Mouse (Mus musculus) myocyte (in vitro differentiated cells): ENCODE data around the gene Psmc1. TPM values are rescaled to one million over a fixed set of nuclear protein-coding genes. Genes with fewer than 3 reads are reported as not detected.
A peak's percentile ranks its signal among the peaks of the same experiment; 100 is the strongest.

Experiments
- H3K27me3 ChIP-seq: one replicate; pipeline ENCODE4 v1.6.1; 2011; ENCODE audit not compliant: control insufficient read depth, insufficient read depth, insufficient read length
- H3K36me3 ChIP-seq: one replicate; pipeline ENCODE4 v1.6.1; 2011; ENCODE audit not compliant: control insufficient read depth, insufficient read depth
- H3K4me2 ChIP-seq: one replicate; pipeline ENCODE4 v1.6.1; 2011; ENCODE audit warnings: low read depth, control low read depth
- H3K4me3 ChIP-seq: one replicate; pipeline ENCODE4 v1.5.1; 2011; ENCODE audit warnings: mild to moderate bottlenecking, control low read depth, moderate library complexity
- H3K79me2 ChIP-seq: one replicate; pipeline ENCODE4 v1.6.1; 2011; ENCODE audit not compliant: control insufficient read depth, insufficient read depth
- H3ac ChIP-seq: one replicate; pipeline ENCODE4 v1.6.1; 2011; ENCODE audit not compliant: control insufficient read depth, insufficient read length
- CEBPB ChIP-seq: IDR thresholded peaks from 2 replicates; pipeline ENCODE4 v1.6.1; 2011; ENCODE audit warnings: mild to moderate bottlenecking, moderate library complexity; ENCODE audit not compliant: poor library complexity, insufficient read depth, severe bottlenecking
- E2F4 ChIP-seq: IDR thresholded peaks from one replicate; pipeline ENCODE4 v1.6.1; 2011; ENCODE audit warnings: mild to moderate bottlenecking, control low read depth, moderate library complexity; ENCODE audit not compliant: insufficient read depth
- MAX ChIP-seq: IDR thresholded peaks from one replicate; pipeline ENCODE4 v1.6.1; 2011; ENCODE audit warnings: low read depth, mild to moderate bottlenecking, control low read depth
- MYOD1 ChIP-seq, 3 experiments: IDR thresholded peaks; one replicate each; pipeline ENCODE4 v1.6.1; 2011; ENCODE audit warnings: control low read depth in 2 of 3, low read depth in 2 of 3, mild to moderate bottlenecking in 2 of 3, moderate library complexity in 1 of 3; ENCODE audit not compliant: insufficient read length in 2 of 3, control insufficient read depth in 1 of 3
- MYOG ChIP-seq, 3 experiments: IDR thresholded peaks; one replicate each; pipeline ENCODE4 v1.6.1; 2011; ENCODE audit warnings: control low read depth in 2 of 3, low read depth in 2 of 3, mild to moderate bottlenecking in 2 of 3; ENCODE audit not compliant: insufficient read length in 2 of 3, control insufficient read depth in 1 of 3, insufficient read depth in 1 of 3
- POLR2A ChIP-seq: IDR thresholded peaks from one replicate; pipeline ENCODE4 v1.6.1; 2011; ENCODE audit warnings: low read depth, mild to moderate bottlenecking, control low read depth, moderate library complexity; ENCODE audit not compliant: insufficient read length
- POLR2AphosphoS2 ChIP-seq: IDR thresholded peaks from one replicate; pipeline ENCODE4 v1.6.1; 2011; ENCODE audit warnings: low read depth, control low read depth; ENCODE audit not compliant: insufficient read length
- REST ChIP-seq: IDR thresholded peaks from one replicate; pipeline ENCODE4 v1.6.1; 2011; ENCODE audit warnings: mild to moderate bottlenecking, control low read depth, moderate library complexity; ENCODE audit not compliant: insufficient read depth, insufficient read length
- SRF ChIP-seq: IDR thresholded peaks from one replicate; pipeline ENCODE4 v1.6.1; 2011; ENCODE audit warnings: low read depth; ENCODE audit not compliant: control insufficient read depth, insufficient read length
- TCF12 ChIP-seq: IDR thresholded peaks from one replicate; pipeline ENCODE4 v1.6.1; 2011; ENCODE audit warnings: mild to moderate bottlenecking, control low read depth; ENCODE audit not compliant: poor library complexity, insufficient read depth, severe bottlenecking
- TCF3 ChIP-seq: IDR thresholded peaks from one replicate; pipeline ENCODE4 v1.6.1; 2011; ENCODE audit warnings: low read depth, control low read depth; ENCODE audit not compliant: insufficient read length
- USF1 ChIP-seq: IDR thresholded peaks from one replicate; pipeline ENCODE4 v1.6.1; 2011; ENCODE audit warnings: low read depth, mild to moderate bottlenecking, control low read depth, moderate library complexity
- polyA plus RNA-seq: library from polyadenylated mRNA; unstranded; fragments of >200 nt; fragmentation: generic; extraction: Trizol; gene quantifications from one replicate; pipeline ENCODE4 v1.2.1, GENCODE M21; 2012; ENCODE audit warnings: missing spikeins

Gene Psmc1
- polyA plus RNA-seq, 1 experiment: 201 TPM

DNA sequence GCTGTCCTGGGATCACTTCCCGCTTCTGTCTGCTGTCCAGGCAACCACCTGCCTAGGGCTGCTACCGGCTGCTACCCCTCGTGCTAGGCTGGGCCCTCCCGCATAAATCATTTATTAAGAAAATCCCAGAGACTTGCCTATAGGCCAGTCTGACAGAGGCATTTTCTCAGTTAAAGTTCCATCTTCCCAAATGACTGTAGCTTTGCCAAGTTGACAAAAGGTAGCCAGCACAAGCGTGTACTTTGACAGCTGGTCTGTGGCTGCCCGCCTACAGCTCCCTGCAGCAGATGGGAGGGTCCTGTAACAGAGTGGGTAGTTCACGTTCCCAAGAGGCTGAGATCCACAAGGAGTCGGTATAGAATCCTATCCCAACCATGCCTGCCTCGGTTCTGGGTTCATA is 13.5 kb downstream of the Psmc1 start:
- Histone ChIP-seq H3K27me3 (no peaks in the 10 kb centered on the region), H3K4me2 (peak overlapping the region; percentile 44), H3K79me2 (no peaks in the 10 kb centered on the region), H3K4me3 (no peak overlapping the region), H3K36me3 (peaks cover 52% of the 10 kb centered on the region), H3ac (no peak overlapping the region)
- TF ChIP-seq MYOG (IDR thresholded peaks at IDR 0.05; ENCODE audit: control insufficient read depth in 1 of 3, insufficient read depth in 1 of 3, insufficient read length in 2 of 3, low read depth in 2 of 3) (peak in 2 of 3 experiments; percentile 61 to 80), TCF3 (no peak), TCF12 (peak; percentile 13), MYOD1 (IDR thresholded peaks at IDR 0.05; ENCODE audit: control insufficient read depth in 1 of 3, insufficient read length in 2 of 3, low read depth in 2 of 3) (peak in 2 of 3 experiments; percentile 43 to 79)

GRCm38 (mm10) chr12:100124913-100125798 is 15.2 kb downstream of the Psmc1 start:
- Histone ChIP-seq H3ac (no peak overlapping the region), H3K4me3 (no peak overlapping the region), H3K4me2 (no peak overlapping the region), H3K27me3 (no peaks in the 10 kb centered on the region), H3K36me3 (peaks cover 43% of the 10 kb centered on the region), H3K79me2 (no peaks in the 10 kb centered on the region)
- TF ChIP-seq POLR2AphosphoS2 (peak; percentile 40), TCF3 (no peak), MYOD1 (IDR thresholded peaks at IDR 0.05; ENCODE audit: control insufficient read depth in 1 of 3, insufficient read length in 2 of 3, low read depth in 2 of 3) (peak in 1 of 3 experiments; percentile 27), MYOG (IDR thresholded peaks at IDR 0.05; ENCODE audit: control insufficient read depth in 1 of 3, insufficient read depth in 1 of 3, insufficient read length in 2 of 3, low read depth in 2 of 3) (no peak), MAX (no peak)

GRCm38 (mm10) chr12:100126968-100127865 is 17.3 kb downstream of the Psmc1 start:
- Histone ChIP-seq H3K36me3 (peaks cover 26% of the 10 kb centered on the region), H3ac (no peak overlapping the region), H3K4me2 (no peak overlapping the region), H3K4me3 (no peak overlapping the region), H3K79me2 (no peaks in the 10 kb centered on the region), H3K27me3 (no peaks in the 10 kb centered on the region)
- no peak for TF ChIP-seq POLR2A

DNA sequence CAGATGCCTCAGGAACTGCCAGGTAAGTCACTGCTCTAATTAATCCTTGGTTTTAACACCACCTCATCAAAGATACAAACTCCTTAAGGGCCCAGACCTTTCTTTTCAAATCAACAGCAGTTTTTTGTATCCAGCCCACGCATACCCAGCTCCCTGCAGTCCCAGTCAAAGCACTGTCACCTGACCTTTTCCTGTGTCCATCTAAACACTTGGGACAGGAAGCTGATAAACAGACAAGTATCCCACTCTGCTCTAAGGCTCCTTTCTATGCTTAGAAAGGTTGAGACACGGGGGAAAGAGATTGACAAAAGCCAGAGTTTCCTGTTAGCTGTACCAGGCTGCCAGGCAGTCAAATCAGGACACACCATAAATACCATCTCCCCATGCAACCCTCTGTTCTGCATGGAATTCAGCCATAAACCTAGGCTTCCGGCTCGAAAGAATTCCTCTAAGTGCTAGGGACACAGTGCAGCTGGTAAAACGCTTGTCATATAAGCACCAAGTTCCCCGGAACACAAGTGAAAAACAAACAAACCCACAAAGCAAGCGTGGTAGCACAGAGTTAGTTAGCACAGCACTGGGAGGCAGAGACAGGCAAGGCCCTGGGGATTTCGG is 18.0 kb downstream of the Psmc1 start:
- no peak overlapping the region for H3K4me3 ChIP-seq
- H3K79me2 ChIP-seq: no peaks in the 10 kb centered on the region
- H3K36me3 ChIP-seq: peaks cover 30% of the 10 kb centered on the region
- H3ac ChIP-seq: no peak overlapping the region
- H3K4me2 ChIP-seq: no peak overlapping the region
- no peaks in the 10 kb centered on the region for H3K27me3 ChIP-seq
- TF ChIP-seq POLR2AphosphoS2 (no peak), MYOD1 (IDR thresholded peaks at IDR 0.05; ENCODE audit: control insufficient read depth in 1 of 3, insufficient read length in 2 of 3, low read depth in 2 of 3) (no peak), TCF3 (no peak), USF1 (no peak), TCF12 (no peak), CEBPB (no peak), POLR2A (no peak), E2F4 (no peak), SRF (no peak), REST (no peak), MYOG (IDR thresholded peaks at IDR 0.05; ENCODE audit: control insufficient read depth in 1 of 3, insufficient read depth in 1 of 3, insufficient read length in 2 of 3, low read depth in 2 of 3) (no peak)

DNA sequence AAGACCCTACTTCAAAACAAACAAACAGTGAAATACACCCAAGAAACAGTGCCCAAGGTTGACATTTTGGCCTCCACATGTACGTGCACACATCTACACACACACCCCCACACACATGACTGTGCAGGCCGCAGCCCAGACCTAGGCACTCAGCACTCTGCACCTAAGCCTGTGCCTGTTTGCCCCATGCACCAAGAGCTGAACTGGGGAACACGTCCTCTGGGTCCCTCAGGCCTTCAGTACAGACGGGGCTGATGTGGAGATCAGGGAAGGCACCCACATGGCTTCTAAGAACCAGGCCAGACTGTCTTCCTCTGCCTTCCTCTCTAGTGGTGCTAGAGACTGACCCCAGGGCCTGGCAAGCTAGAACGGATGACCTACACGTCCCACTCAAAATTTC is 18.6 kb downstream of the Psmc1 start:
- H3ac ChIP-seq: no peak overlapping the region
- H3K79me2 ChIP-seq: no peaks in the 10 kb centered on the region
- H3K36me3 ChIP-seq: peaks cover 26% of the 10 kb centered on the region
- no peaks in the 10 kb centered on the region for H3K27me3 ChIP-seq
- H3K4me3 ChIP-seq: no peak overlapping the region
- TF ChIP-seq CEBPB (no peak), MYOG (IDR thresholded peaks at IDR 0.05; ENCODE audit: control insufficient read depth in 1 of 3, insufficient read depth in 1 of 3, insufficient read length in 2 of 3, low read depth in 2 of 3) (no peak), REST (no peak), SRF (no peak), POLR2A (no peak), TCF3 (no peak), MYOD1 (IDR thresholded peaks at IDR 0.05; ENCODE audit: control insufficient read depth in 1 of 3, insufficient read length in 2 of 3, low read depth in 2 of 3) (no peak), TCF12 (no peak), MAX (no peak), POLR2AphosphoS2 (no peak), E2F4 (no peak), USF1 (no peak)
- no peak overlapping the region for H3K4me2 ChIP-seq
